Mouse (Mus musculus) bone marrow, adult 2 months (tissue): ENCODE measurements around the gene Rbl1.

ENCODE experiments used
- CTCF ChIP-seq: fragments of 200-500 bp; IDR thresholded peaks from 2 replicates; pipeline ENCODE4 v1.5.1; 2011; ENCODE audit warnings: low read length, control low read depth; ENCODE audit not compliant: control insufficient read depth, insufficient read depth
- POLR2A ChIP-seq: fragments of 200-500 bp; IDR thresholded peaks from 2 replicates; pipeline ENCODE4 v1.6.1; 2011; ENCODE audit warnings: low read depth, mild to moderate bottlenecking, control low read depth, low read length, borderline replicate concordance; ENCODE audit not compliant: control insufficient read depth

GRCm38 (mm10) chr2:157108236-157108635 is 96.1 kb downstream of the Rbl1 start:
- TF ChIP-seq POLR2A (no peak), CTCF (no peak)
